Mouse (Mus musculus): ENCODE data around the gene Aifm3.
"Not testable (repeated sequence)": the region's sequence is repeated elsewhere in the genome, so short reads cannot be mapped to it uniquely, and the experiment has no call there.

The Aifm3 gene

GRCm38 (mm10) chr16:17499249-17499883 lies 10.0 kb downstream of the Aifm3 start:
- no peak for DNase-seq (ENCODE audit: low read depth, low spot score)

DNA sequence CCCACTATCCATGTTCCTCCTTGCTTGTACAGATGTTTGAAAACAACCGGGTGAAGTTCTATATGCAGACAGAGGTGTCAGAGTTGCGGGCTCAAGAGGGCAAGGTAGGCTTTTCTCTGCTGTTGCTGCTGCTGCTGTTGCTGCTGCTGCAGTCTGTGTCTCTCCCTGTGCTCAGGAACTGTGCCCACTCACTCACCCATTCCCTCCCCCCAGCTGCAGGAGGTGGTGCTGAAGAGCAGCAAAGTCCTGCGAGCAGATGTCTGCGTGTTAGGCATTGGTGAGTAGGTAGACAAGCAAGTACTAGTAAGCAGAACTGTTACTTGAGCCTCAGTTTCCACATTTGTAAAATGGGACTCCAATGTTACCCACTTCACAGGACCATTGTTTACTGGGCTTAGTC lies 13.3 kb downstream of the Aifm3 start:
- DNase-seq (ENCODE audit: low read depth, low spot score), result no peak

DNA sequence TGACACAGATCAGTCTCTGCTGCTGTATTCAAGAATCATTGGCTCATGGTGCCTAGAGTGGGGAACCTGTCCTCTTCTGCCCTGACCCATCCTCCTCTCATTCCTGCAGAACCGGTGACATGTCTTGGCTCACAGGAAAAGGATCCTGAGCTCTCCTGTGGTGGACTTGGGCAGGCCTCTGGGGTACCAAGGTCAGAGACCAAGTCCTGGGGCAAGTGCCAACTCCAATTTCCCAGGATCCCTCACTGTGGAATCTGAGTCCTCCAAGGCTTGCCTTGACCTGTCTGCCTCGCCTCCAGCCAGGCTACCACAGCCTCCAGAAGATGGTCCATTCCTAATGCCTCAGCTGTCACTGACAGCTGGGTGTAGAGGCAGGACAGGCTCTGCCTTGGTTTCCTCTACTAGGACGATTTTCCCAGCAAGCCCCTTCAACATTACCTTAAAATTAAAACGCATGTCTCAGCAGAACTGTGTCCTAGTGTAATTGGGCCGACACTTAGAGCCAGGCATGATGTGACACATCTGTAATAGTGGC lies 17.7 kb downstream of the Aifm3 start:
- DNase-seq (ENCODE audit: low read depth, low spot score), result no peak

- not testable (repeated sequence) for DNase-seq (ENCODE audit: low read depth, low spot score)
Observed at GRCm38 (mm10) chr16:17508031-17508430, 18.6 kb downstream of the Aifm3 start.

- DNase-seq (ENCODE audit: low read depth, low spot score), result peak; percentile 74
Observed at GRCm38 (mm10) chr16:17508546-17509239, 19.3 kb downstream of the Aifm3 start, which contains the start of gene Lztr1. Gene Lztr1, plus strand, starts transcription at chr16:17508688.

GRCm38 (mm10) chr16:17509240-17509597 lies 19.8 kb downstream of the Aifm3 start:
- DNase-seq (ENCODE audit: low read depth, low spot score), result no peak

DNA sequence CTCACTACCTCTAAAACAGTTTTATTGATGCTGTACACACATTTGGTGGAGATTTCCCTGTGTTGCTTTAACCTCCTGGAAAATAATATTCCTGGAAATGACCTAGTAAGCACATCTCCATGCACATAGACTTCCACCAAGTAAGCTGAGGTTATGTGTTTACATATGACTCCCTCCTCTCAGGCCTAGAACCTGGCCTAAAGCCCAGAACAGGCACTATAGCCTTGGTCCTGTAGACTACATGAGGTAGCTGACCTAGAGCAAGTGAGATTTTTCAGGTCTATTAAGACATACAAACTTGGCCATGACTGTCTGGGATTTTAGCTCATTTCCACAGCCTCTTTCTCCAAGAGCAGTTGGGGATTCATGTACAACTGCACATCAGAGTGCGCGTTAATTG lies 20.7 kb downstream of the Aifm3 start:
- no peak for DNase-seq (ENCODE audit: low read depth, low spot score)

DNA sequence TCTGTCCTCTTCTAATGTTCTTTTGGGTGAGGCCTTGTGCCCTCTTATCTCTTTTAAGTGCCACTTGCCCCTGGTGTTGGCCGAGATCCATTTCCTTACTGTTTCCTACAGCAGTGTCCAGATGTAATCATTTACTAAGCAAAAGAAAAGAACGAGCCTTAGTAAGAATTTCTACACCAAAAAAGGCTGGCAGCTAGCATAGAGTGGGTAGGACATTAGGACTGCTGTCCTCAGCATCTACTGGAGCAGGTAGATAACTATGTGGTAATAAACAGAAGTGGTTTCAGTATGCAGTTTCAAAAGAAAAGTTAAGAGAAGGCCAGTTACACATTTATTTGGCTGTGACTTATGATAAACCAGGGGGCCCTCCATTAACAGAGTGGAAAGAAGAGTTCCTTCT lies 21.3 kb downstream of the Aifm3 start:
- DNase-seq (ENCODE audit: low read depth, low spot score), result no peak

GRCm38 (mm10) chr16:17511431-17511830 lies 22.0 kb downstream of the Aifm3 start:
- DNase-seq (ENCODE audit: low read depth, low spot score), result no peak

GRCm38 (mm10) chr16:17518910-17519309 lies 29.5 kb downstream of the Aifm3 start:
- DNase-seq (ENCODE audit: low read depth, low spot score), result no peak

GRCm38 (mm10) chr16:17524156-17524555 lies 34.7 kb downstream of the Aifm3 start:
- no peak for DNase-seq (ENCODE audit: low read depth, low spot score)

GRCm38 (mm10) chr16:17525524-17525923 lies 36.1 kb downstream of the Aifm3 start:
- DNase-seq (ENCODE audit: low read depth, low spot score), result no peak

DNA sequence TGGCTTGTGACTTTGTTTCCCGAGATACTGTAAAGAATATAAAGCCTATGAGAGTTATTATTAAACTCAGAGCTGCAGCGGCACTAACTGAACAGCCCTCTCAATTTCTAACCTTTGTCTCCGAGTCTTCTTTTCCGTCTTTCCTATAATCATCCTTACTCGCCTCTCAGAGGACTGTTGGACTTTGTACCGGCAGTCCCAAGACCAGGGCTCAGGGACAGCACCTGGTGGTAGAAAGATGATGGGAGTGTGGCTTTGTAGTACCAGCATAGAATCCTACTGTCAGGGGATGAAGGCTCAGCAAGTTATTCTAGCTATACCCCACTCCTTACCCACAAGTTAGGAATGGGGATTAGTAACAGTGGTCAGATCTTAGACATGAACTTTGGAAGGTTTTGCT lies 36.8 kb downstream of the Aifm3 start:
- no peak for DNase-seq (ENCODE audit: low read depth, low spot score)

DNA sequence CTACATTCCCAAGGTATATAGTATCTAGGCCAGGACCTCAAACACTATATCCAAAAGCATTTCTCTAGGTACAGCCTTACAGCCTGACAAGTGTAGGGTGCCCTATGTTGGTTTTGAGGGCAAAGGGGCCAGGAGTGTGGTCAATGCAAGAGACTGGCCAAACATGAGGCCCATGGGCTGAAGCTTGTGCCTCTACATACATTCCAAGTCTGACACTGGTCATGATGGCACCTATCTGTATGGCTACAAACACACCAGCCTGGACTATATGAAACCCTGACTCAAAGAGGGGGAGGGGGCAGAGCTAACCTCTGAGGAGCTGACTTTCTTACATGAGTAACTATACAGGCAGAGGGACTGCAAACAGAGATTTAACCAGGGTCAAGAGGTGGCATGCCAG lies 38.2 kb downstream of the Aifm3 start:
- no peak for DNase-seq (ENCODE audit: low read depth, low spot score)

GRCm38 (mm10) chr16:17528276-17528675 lies 38.9 kb downstream of the Aifm3 start:
- no peak for DNase-seq (ENCODE audit: low read depth, low spot score)

- no peak for DNase-seq (ENCODE audit: low read depth, low spot score)
Observed at GRCm38 (mm10) chr16:17529981-17530586, 40.7 kb downstream of the Aifm3 start.

DNA sequence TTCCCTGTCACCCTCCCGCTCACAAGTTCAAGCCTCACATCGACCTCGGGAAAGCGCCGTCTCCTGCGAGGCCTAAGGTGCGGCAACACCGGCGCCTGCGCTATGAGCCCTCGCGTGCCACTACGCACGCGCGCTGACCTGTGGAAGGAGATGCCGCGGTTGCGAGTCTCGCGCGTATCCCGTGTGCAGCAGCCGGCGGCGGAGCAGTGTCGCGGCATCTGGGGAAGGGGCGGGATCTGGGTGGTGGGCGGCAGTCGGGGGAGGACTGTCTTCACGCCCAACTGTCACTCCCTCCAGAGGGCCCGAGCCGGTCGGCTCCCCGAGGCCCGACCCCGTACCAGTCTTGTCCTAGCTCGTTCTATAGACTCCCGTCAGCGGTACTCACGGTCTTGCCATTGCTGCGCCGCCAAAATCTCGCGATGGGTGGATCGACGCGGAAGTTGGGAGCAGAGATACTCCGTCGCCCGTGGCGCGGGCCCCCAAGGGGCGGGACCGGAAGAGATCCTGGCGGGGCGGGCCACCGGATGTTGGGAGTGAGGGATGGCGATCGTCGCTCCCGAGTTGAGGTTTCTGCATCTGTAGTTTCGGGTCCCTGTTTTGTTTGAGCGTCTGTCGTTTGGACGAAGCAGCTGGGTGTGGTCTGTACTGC lies 41.4 kb downstream of the Aifm3 start, which contains the start of gene Thap7:
Gene Thap7 (minus strand): TSS at position 497 of the 649 bp plus-strand sequence.
- peak; percentile 89 for DNase-seq (ENCODE audit: low read depth, low spot score)

- no peak for DNase-seq (ENCODE audit: low read depth, low spot score)
Observed at GRCm38 (mm10) chr16:17532271-17532670, 42.9 kb downstream of the Aifm3 start.

- DNase-seq (ENCODE audit: low read depth, low spot score), result no peak
Observed at GRCm38 (mm10) chr16:17532676-17533329, 43.4 kb downstream of the Aifm3 start.

DNA sequence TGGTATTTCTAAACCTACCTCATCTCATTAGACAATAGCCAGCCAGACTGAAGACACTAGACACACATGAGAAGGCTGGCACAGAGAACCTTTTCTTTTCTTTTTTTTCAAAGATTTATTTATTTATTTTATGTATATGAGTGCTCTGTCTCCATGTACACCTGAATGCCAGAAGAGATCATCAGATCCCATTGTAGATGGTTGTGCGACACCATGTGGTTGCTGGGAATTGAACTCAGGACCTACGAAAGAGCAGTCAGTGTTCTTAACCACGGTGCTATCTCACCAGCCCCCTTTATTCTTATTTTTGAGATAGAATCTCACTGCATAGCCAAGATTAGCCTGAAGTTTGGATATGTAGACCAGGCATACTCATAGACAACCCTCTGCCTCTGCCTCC lies 47.2 kb downstream of the Aifm3 start:
- no peak for DNase-seq (ENCODE audit: low read depth, low spot score)

GRCm38 (mm10) chr16:17542632-17543031 lies 53.2 kb downstream of the Aifm3 start:
- no peak for DNase-seq (ENCODE audit: low read depth, low spot score)

DNA sequence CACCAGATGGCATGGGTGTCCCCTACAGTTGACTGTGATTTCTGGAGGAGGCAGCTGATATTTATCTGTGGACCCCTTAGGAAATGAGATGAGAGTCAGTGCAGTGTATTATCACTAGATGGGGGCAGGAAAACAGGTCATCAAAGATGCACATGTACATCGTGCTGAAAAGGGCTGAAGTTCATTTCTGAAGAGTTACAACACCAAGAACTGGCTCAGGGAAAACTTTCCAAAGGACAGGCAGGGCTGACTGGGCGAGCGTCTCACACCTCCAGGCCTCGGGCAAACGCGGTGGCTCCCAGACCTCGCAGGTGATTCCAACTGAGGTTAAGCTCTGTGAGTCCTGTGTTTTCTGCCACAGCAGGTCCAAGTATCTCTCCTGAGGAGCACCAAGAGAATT lies 63.4 kb downstream of the Aifm3 start:
- DNase-seq (ENCODE audit: low read depth, low spot score), result no peak

Measured in retina, adult 2 months (tissue).